ENCODE assay signal across 8 mouse cellular contexts in genomic region chr9:44652027-44652426, GRCm38 (mm10). TPM values are rescaled to one million over a fixed set of nuclear protein-coding genes. Genes with fewer than 3 reads are reported as not detected.
DNase-seq lines count a peak whose midpoint lies in the region; ATAC-seq and TF ChIP-seq lines count a peak whose summit lies in the region.

No protein-coding gene starts in this region.

- H3K27ac ChIP-seq in heart, embryonic 11.5 days (ENCODE audit: low read depth, low read length): no peak overlapping the region
- no peak overlapping the region for H3K27ac ChIP-seq in cortical plate, adult 2 months (ENCODE audit: insufficient read depth, low read length)
- no peak overlapping the region for H3K27ac ChIP-seq in intestine, embryonic 16.5 days (ENCODE audit: low read length)
- no peak overlapping the region for H3K27ac ChIP-seq in midbrain, embryonic 12.5 days (replicated peaks)
- H3K27ac ChIP-seq in spleen, adult 2 months (ENCODE audit: insufficient read depth, low read length): no peak overlapping the region

- 8% methylated on average over 8 of the region's 8 CpGs for WGBS in heart, embryonic 11.5 days (ENCODE audit: insufficient replicate concordance)
- 11% methylated on average over 8 of the region's 8 CpGs for WGBS in intestine, embryonic 16.5 days
- WGBS in midbrain, embryonic 12.5 days: 10% methylated on average over 8 of the region's 8 CpGs
- WGBS in spleen, adult 2 months: 19% methylated on average over 8 of the region's 8 CpGs

- 0 out of 2 replicates have a peak, but pooled peaks cover 3% of the 10 kb centered on the region for H3K27me3 ChIP-seq in heart, embryonic 11.5 days (ENCODE audit: control insufficient read depth, insufficient read depth, low read length)
- no peaks in the 10 kb centered on the region for H3K27me3 ChIP-seq in intestine, embryonic 16.5 days (replicated peaks; ENCODE audit: control insufficient read depth, insufficient read depth, low read length)
- H3K27me3 ChIP-seq in midbrain, embryonic 12.5 days: no peaks in the 10 kb centered on the region
- H3K27me3 ChIP-seq in spleen, adult 2 months (ENCODE audit: control insufficient read depth, insufficient read depth, low read length): no peaks in the 10 kb centered on the region

- no peaks in the 10 kb centered on the region for H3K4me1 ChIP-seq in heart, embryonic 11.5 days (ENCODE audit: control insufficient read depth, insufficient read depth, low read length)
- no peaks in the 10 kb centered on the region for H3K4me1 ChIP-seq in cortical plate, adult 2 months (ENCODE audit: control insufficient read depth, insufficient read depth, low read length)
- peaks cover 5% of the 10 kb centered on the region for H3K4me1 ChIP-seq in intestine, embryonic 16.5 days (ENCODE audit: control insufficient read depth, insufficient read depth, low read length)
- H3K4me1 ChIP-seq in midbrain, embryonic 12.5 days: peaks cover 7% of the 10 kb centered on the region
- H3K4me1 ChIP-seq in spleen, adult 2 months (ENCODE audit: control insufficient read depth, insufficient read depth, insufficient read length): peaks cover 15% of the 10 kb centered on the region; the same call in 1 of the 2 replicates

- intact Hi-C loops in left cerebral cortex, postnatal 36 days (cut with DNase I): loop anchor here (1.0 kb wide), 1 partner anchor 198 kb away; the partner anchor contains the start of gene Upk2

- peak; percentile 68 for TF ChIP-seq CTCF in cortical plate, adult 2 months (IDR thresholded peaks at IDR 0.05; ENCODE audit: extremely low read depth, insufficient read depth, low read length)
- peak; percentile 95 for TF ChIP-seq CTCF in spleen, adult 2 months (IDR thresholded peaks at IDR 0.05; ENCODE audit: extremely low read depth, insufficient read depth, insufficient read length, insufficient replicate concordance)

- H3K9ac ChIP-seq in heart, embryonic 11.5 days (ENCODE audit: low read depth, low read length): no peak overlapping the region
- no peak overlapping the region for H3K9ac ChIP-seq in intestine, embryonic 16.5 days (ENCODE audit: low read depth, low read length)
- H3K9ac ChIP-seq in midbrain, embryonic 12.5 days (replicated peaks): no peak overlapping the region

- no peak overlapping the region for H3K4me2 ChIP-seq in heart, embryonic 11.5 days
- no peak overlapping the region for H3K4me2 ChIP-seq in intestine, embryonic 16.5 days (ENCODE audit: low read depth, low read length)
- H3K4me2 ChIP-seq in midbrain, embryonic 12.5 days (replicated peaks): no peak overlapping the region

- ATAC-seq in heart, embryonic 11.5 days (replicated peaks; ENCODE audit: insufficient number of reproducible peaks, low FRiP score, low TSS enrichment): no peak
- ATAC-seq in intestine, embryonic 16.5 days: peak; percentile 71; the same call in 1 of the 2 replicates
- peak; percentile 69; the same call in 1 of the 2 replicates for ATAC-seq in midbrain, embryonic 12.5 days (ENCODE audit: low FRiP score, low read depth)

- no peak for TF ChIP-seq POLR2A in cortical plate, adult 2 months (IDR thresholded peaks at IDR 0.05; ENCODE audit: extremely low read depth, insufficient read depth, low read length)
- TF ChIP-seq POLR2A in spleen, adult 2 months (IDR thresholded peaks at IDR 0.05; ENCODE audit: low read depth, low read length): no peak

- peak; percentile 95 for DNase-seq in heart, adult 11 months
- peak; percentile 65 for DNase-seq in gastrocnemius, postnatal 25 days
- DNase-seq in left cerebral cortex, postnatal 36 days (ENCODE audit: low spot score in 2 of 2): peak; percentile 50 to 61
- peak in 1 of 2 experiments; percentile 83 for DNase-seq in spleen, adult 2 months (ENCODE audit: low read depth in 1 of 2, low spot score in 2 of 2)

- no peak overlapping the region for H3K4me3 ChIP-seq in heart, embryonic 11.5 days (ENCODE audit: low read depth, low read length)
- H3K4me3 ChIP-seq in cortical plate, adult 2 months (ENCODE audit: insufficient read depth, low read length): no peak overlapping the region
- no peak overlapping the region for H3K4me3 ChIP-seq in intestine, embryonic 16.5 days (ENCODE audit: low read length)
- H3K4me3 ChIP-seq in midbrain, embryonic 12.5 days: no peak overlapping the region
- no peak overlapping the region for H3K4me3 ChIP-seq in spleen, adult 2 months (ENCODE audit: extremely low read depth, insufficient read depth, insufficient read length)

- H3K9me3 ChIP-seq in heart, embryonic 11.5 days (replicated peaks; ENCODE audit: control insufficient read depth, low read length): no peaks in the 10 kb centered on the region
- H3K9me3 ChIP-seq in intestine, embryonic 16.5 days (ENCODE audit: control insufficient read depth, low read length): no peaks in the 10 kb centered on the region
- no peaks in the 10 kb centered on the region for H3K9me3 ChIP-seq in midbrain, embryonic 12.5 days

- H3K36me3 ChIP-seq in heart, embryonic 11.5 days (ENCODE audit: control insufficient read depth, insufficient read depth, low read length): no peaks in the 10 kb centered on the region
- H3K36me3 ChIP-seq in intestine, embryonic 16.5 days (ENCODE audit: control insufficient read depth, insufficient read depth, low read length): no peaks in the 10 kb centered on the region
- H3K36me3 ChIP-seq in midbrain, embryonic 12.5 days: no peaks in the 10 kb centered on the region
- no peaks in the 10 kb centered on the region for H3K36me3 ChIP-seq in spleen, adult 2 months (ENCODE audit: control insufficient read depth, insufficient read depth, low read length)

RNA-seq across cellular contexts. Expression of gene Treh, which starts 21.0 kb away (rescaled TPM):
- polyA plus RNA-seq in heart, embryonic 11.5 days (2014; fragmentation: Nextera tagmentation; extraction: Ambion mirVana): not detected in 2 replicates
- polyA plus RNA-seq in cortical plate, adult 2 months (2012; rRNA removed): 0.10 and 0.21 TPM in 2 replicates
- not detected for total RNA-seq in gastrocnemius, postnatal 25 days (2021)
- polyA plus RNA-seq in intestine, embryonic 16.5 days (2015; fragmentation: Nextera tagmentation; extraction: Ambion mirVana): 0.09 and 0.16 TPM in 2 replicates
- total RNA-seq in left cerebral cortex, postnatal 36 days (2021): under 1 TPM in 1 of 2 experiments, not detected in 1; 0.27 TPM
- polyA plus RNA-seq in midbrain, embryonic 12.5 days (2016; fragmentation: Nextera tagmentation; extraction: Ambion mirVana): not detected in 2 replicates
- not detected in 2 replicates for polyA plus RNA-seq in spleen, adult 2 months (2012; rRNA removed)

RNA-seq across cellular contexts. Expression of gene Ddx6, which starts 47.3 kb away (rescaled TPM):
- 7.7 and 15.0 TPM in 2 replicates for polyA plus RNA-seq in heart, embryonic 11.5 days (2014; fragmentation: Nextera tagmentation; extraction: Ambion mirVana)
- polyA plus RNA-seq in cortical plate, adult 2 months (2012; rRNA removed): 35.0 and 35.1 TPM in 2 replicates
- total RNA-seq in gastrocnemius, postnatal 25 days (2021): 10 to 100 TPM; 55.1 to 59.4 TPM
- polyA plus RNA-seq in intestine, embryonic 16.5 days (2015; fragmentation: Nextera tagmentation; extraction: Ambion mirVana): 8.1 and 9.8 TPM in 2 replicates
- total RNA-seq in left cerebral cortex, postnatal 36 days (2021): 100 to 1,000 TPM; 128 to 140 TPM
- polyA plus RNA-seq in midbrain, embryonic 12.5 days (2016; fragmentation: Nextera tagmentation; extraction: Ambion mirVana): 23.8 and 25.2 TPM in 2 replicates
- polyA plus RNA-seq in spleen, adult 2 months (2012; rRNA removed): 15.3 and 17.3 TPM in 2 replicates
